Mouse (Mus musculus): ENCODE measurements around the gene Hmgn1.
A peak's percentile ranks its signal among the peaks of the same experiment; 100 is the strongest.

GRCm38 (mm10) chr16:96103036-96103435, 24.5 kb downstream of the Hmgn1 start:
- TF ChIP-seq CTCF (IDR thresholded peaks at IDR 0.05; ENCODE audit: low read depth) (peak; percentile 52), EP300 (IDR thresholded peaks at IDR 0.05; ENCODE audit: low read depth) (no peak)
